Mouse (Mus musculus): ENCODE measurements around the gene Thsd4. TPM values are rescaled to one million over a fixed set of nuclear protein-coding genes. Genes with fewer than 3 reads are reported as not detected.

Thsd4 gene
- polyA plus RNA-seq, 1 experiment from 2014 or later: 5.6 TPM

GRCm38 (mm10) chr9:60115711-60116247, 406.1 kb downstream of the Thsd4 start:
- H3K4me3 ChIP-seq (replicated peaks; ENCODE audit: low read depth, low read length): no peak overlapping the region
- DNase-seq (no peak), ATAC-seq (ENCODE audit: low FRiP score, low TSS enrichment) (no peak)
- no peaks in the 10 kb centered on the region for H3K9me3 ChIP-seq (ENCODE audit: control insufficient read depth, low read length)
- no peak overlapping the region for H3K27ac ChIP-seq (replicated peaks; ENCODE audit: low read depth, low read length)
- H3K27me3 ChIP-seq (ENCODE audit: control insufficient read depth, insufficient read depth, low read length): no peaks in the 10 kb centered on the region
- H3K36me3 ChIP-seq (ENCODE audit: control insufficient read depth, insufficient read depth, low read length): no peaks in the 10 kb centered on the region
- H3K9ac ChIP-seq (replicated peaks; ENCODE audit: low read length): no peak overlapping the region
- no peaks in the 10 kb centered on the region for H3K4me1 ChIP-seq (ENCODE audit: control insufficient read depth, insufficient read depth, low read length)
- H3K4me2 ChIP-seq (ENCODE audit: low read length): no peak overlapping the region
- 71% methylated on average over 6 of the region's 6 CpGs for WGBS

DNA sequence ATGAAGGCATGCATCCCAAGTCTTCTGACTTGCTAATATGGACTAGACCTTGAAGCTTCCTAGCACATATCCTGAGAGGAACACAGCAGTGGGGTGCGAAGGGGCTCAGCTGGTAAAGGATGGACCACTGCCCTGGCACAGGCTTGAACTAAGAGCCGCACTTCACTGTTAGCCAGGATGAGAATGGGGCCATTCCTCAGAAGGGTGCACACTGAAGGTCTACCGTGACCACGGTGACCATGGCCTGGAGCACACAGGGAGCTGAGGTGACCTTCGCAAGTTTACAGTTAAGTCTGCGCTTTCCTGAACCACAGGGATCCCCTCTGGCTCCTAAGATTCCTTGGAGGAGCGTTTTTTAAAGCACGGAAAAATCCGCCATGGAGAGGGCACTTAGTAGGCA, 406.5 kb downstream of the Thsd4 start:
- WGBS: 94% methylated on average over 9 of the region's 9 CpGs

DNA sequence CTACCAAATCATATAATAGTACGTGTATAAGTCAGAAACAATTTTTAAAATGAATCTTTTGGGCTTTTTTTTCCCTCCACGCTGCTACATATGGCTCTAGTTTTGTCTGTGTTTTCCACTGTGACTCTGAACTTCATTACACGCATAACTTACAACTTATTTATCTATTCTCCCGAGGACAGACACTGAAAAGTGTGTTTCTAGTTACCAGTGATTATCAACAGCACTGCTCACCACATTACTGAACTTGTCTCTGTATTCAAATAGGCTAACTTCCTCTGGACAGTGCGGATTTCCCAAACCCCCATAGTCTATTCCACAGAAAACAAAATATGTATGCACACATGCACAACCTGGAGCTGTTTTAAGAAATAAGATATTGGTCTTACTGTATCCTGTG, 411.6 kb downstream of the Thsd4 start:
- Histone ChIP-seq H3K27me3 (ENCODE audit: control insufficient read depth, insufficient read depth, low read length) (no peaks in the 10 kb centered on the region), H3K4me3 (replicated peaks; ENCODE audit: low read depth, low read length) (no peak overlapping the region), H3K4me2 (ENCODE audit: low read length) (no peak overlapping the region), H3K4me1 (ENCODE audit: control insufficient read depth, insufficient read depth, low read length) (no peaks in the 10 kb centered on the region), H3K9me3 (ENCODE audit: control insufficient read depth, low read length) (no peaks in the 10 kb centered on the region), H3K9ac (replicated peaks; ENCODE audit: low read length) (no peak overlapping the region), H3K36me3 (ENCODE audit: control insufficient read depth, insufficient read depth, low read length) (no peaks in the 10 kb centered on the region), H3K27ac (replicated peaks; ENCODE audit: low read depth, low read length) (no peak overlapping the region)
- 88% methylated on average over 5 of the region's 5 CpGs for WGBS
- DNase-seq: no peak
- ATAC-seq (ENCODE audit: low FRiP score, low TSS enrichment): no peak

More for the DNA sequence above, 406.5 kb downstream of the Thsd4 start:
- Histone ChIP-seq H3K9me3 (ENCODE audit: control insufficient read depth, low read length) (no peaks in the 10 kb centered on the region), H3K4me1 (ENCODE audit: control insufficient read depth, insufficient read depth, low read length) (no peaks in the 10 kb centered on the region), H3K4me3 (replicated peaks; ENCODE audit: low read depth, low read length) (no peak overlapping the region), H3K36me3 (ENCODE audit: control insufficient read depth, insufficient read depth, low read length) (no peaks in the 10 kb centered on the region), H3K4me2 (ENCODE audit: low read length) (no peak overlapping the region), H3K9ac (replicated peaks; ENCODE audit: low read length) (no peak overlapping the region), H3K27me3 (ENCODE audit: control insufficient read depth, insufficient read depth, low read length) (no peaks in the 10 kb centered on the region), H3K27ac (replicated peaks; ENCODE audit: low read depth, low read length) (no peak overlapping the region)
- ATAC-seq (ENCODE audit: low FRiP score, low TSS enrichment): no peak
- no peak for DNase-seq

DNA sequence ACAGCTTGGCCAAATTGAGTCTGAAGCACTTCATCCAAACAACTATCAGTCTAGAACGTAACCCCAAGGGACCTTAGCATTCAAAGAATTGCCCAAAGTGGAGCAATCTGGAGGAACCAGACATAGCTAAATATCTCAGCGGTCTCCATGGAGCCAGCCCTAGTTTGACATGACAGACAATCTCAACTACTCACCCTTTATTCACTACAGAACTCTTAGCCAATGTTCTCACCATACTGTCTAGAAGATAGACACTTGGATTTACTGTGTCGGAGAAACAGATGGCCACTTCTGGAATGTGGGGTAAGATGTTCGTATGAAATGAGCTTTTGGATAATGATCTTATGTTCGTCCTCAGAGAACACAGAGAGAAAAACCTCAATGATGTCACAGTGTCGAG, 415.2 kb downstream of the Thsd4 start:
- 92% methylated on average over 6 of the region's 6 CpGs for WGBS
- H3K4me3 ChIP-seq (replicated peaks; ENCODE audit: low read depth, low read length): no peak overlapping the region

DNA sequence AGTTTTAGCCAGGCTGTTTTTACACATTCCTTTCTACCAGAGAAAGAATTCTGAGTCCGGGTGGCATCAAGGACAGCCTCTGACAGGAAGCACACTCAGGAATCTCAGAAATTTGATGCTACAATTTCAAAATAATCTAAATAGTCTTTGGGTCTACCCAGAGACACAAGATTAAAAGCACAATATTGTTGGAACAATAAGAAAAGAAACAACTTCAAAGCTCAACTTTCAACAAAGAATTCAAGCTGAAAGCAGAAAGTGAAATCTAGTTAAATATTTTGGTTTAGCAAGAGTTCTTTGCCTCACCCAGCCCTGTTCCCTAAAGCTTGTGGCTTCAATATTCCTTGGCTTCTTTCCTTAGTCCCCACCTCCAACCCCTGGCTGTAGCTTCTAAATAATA, 415.7 kb downstream of the Thsd4 start:
- Histone ChIP-seq H3K4me1 (ENCODE audit: control insufficient read depth, insufficient read depth, low read length) (no peaks in the 10 kb centered on the region), H3K36me3 (ENCODE audit: control insufficient read depth, insufficient read depth, low read length) (no peaks in the 10 kb centered on the region), H3K4me3 (replicated peaks; ENCODE audit: low read depth, low read length) (no peak overlapping the region), H3K27ac (replicated peaks; ENCODE audit: low read depth, low read length) (no peak overlapping the region), H3K9ac (replicated peaks; ENCODE audit: low read length) (no peak overlapping the region), H3K9me3 (ENCODE audit: control insufficient read depth, low read length) (no peaks in the 10 kb centered on the region), H3K4me2 (ENCODE audit: low read length) (no peak overlapping the region), H3K27me3 (ENCODE audit: control insufficient read depth, insufficient read depth, low read length) (no peaks in the 10 kb centered on the region)
- ATAC-seq (ENCODE audit: low FRiP score, low TSS enrichment) (no peak), DNase-seq (no peak)
- WGBS: 82% methylated on average over 1 of the region's 1 CpGs

More for the DNA sequence above, 415.2 kb downstream of the Thsd4 start:
- no peaks in the 10 kb centered on the region for H3K36me3 ChIP-seq (ENCODE audit: control insufficient read depth, insufficient read depth, low read length)
- no peak overlapping the region for H3K4me2 ChIP-seq (ENCODE audit: low read length)
- H3K4me1 ChIP-seq (ENCODE audit: control insufficient read depth, insufficient read depth, low read length): no peaks in the 10 kb centered on the region
- no peaks in the 10 kb centered on the region for H3K27me3 ChIP-seq (ENCODE audit: control insufficient read depth, insufficient read depth, low read length)
- H3K9ac ChIP-seq (replicated peaks; ENCODE audit: low read length): no peak overlapping the region
- no peaks in the 10 kb centered on the region for H3K9me3 ChIP-seq (ENCODE audit: control insufficient read depth, low read length)
- no peak overlapping the region for H3K27ac ChIP-seq (replicated peaks; ENCODE audit: low read depth, low read length)
- DNase-seq (no peak), ATAC-seq (ENCODE audit: low FRiP score, low TSS enrichment) (no peak)

DNA sequence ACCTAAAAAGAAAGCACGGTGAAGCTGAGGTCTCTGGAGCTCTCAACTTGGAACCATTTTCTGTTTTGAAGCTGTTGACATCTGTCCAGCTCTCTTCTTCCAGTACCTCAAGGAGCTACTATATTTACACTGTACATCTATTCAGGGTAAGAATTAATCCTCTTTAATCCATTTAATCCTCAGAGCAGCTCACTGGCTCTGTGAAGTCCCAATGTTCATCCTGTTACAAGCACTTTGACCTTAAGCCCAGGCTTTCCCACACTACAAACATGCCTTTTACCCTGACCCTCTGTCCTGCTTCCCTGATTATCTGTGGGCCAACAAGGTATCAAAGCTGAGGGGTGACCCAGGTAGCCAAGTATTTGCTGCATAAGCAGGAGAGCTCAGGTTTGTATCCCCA, 427.6 kb downstream of the Thsd4 start:
- Histone ChIP-seq H3K27me3 (ENCODE audit: control insufficient read depth, insufficient read depth, low read length) (no peaks in the 10 kb centered on the region), H3K4me2 (ENCODE audit: low read length) (no peak overlapping the region), H3K9me3 (ENCODE audit: control insufficient read depth, low read length) (no peaks in the 10 kb centered on the region), H3K27ac (replicated peaks; ENCODE audit: low read depth, low read length) (no peak overlapping the region), H3K36me3 (ENCODE audit: control insufficient read depth, insufficient read depth, low read length) (no peaks in the 10 kb centered on the region), H3K4me3 (replicated peaks; ENCODE audit: low read depth, low read length) (no peak overlapping the region), H3K4me1 (ENCODE audit: control insufficient read depth, insufficient read depth, low read length) (no peaks in the 10 kb centered on the region), H3K9ac (replicated peaks; ENCODE audit: low read length) (no peak overlapping the region)
- WGBS: 33% methylated on average over 1 of the region's 1 CpGs
- ATAC-seq (ENCODE audit: low FRiP score, low TSS enrichment) (no peak), DNase-seq (no peak)

DNA sequence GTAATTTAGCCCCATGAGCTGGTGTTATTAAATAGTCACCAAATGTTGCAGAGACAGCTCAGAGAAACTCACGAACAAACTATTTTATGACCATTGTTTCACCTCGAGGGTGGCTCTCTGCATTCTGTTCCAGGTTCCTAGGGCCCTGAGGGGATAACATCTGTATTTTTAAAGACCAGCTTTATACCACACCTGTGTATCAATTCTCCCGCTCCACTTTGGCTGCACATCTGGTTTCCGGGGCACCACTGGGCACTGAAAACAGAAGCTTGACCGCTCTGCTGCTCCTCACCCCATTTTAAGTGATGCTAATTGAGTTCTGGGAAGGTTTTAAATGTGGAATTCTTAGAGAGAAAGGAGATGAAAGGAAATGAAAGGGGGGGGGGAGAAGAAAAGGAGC, 429.4 kb downstream of the Thsd4 start:
- ATAC-seq (ENCODE audit: low FRiP score, low TSS enrichment): no peak
- WGBS: 50% methylated on average over 5 of the region's 5 CpGs

GRCm38 (mm10) chr9:60089441-60089840, 432.4 kb downstream of the Thsd4 start:
- Histone ChIP-seq H3K9ac (replicated peaks; ENCODE audit: low read length) (no peak overlapping the region), H3K36me3 (ENCODE audit: control insufficient read depth, insufficient read depth, low read length) (no peaks in the 10 kb centered on the region), H3K4me3 (replicated peaks; ENCODE audit: low read depth, low read length) (no peak overlapping the region), H3K4me2 (ENCODE audit: low read length) (no peak overlapping the region), H3K4me1 (ENCODE audit: control insufficient read depth, insufficient read depth, low read length) (no peaks in the 10 kb centered on the region), H3K27me3 (ENCODE audit: control insufficient read depth, insufficient read depth, low read length) (no peaks in the 10 kb centered on the region), H3K9me3 (ENCODE audit: control insufficient read depth, low read length) (no peaks in the 10 kb centered on the region), H3K27ac (replicated peaks; ENCODE audit: low read depth, low read length) (no peak overlapping the region)
- no peak for DNase-seq
- 91% methylated on average over 4 of the region's 4 CpGs for WGBS
- ATAC-seq (ENCODE audit: low FRiP score, low TSS enrichment): no peak

More for the DNA sequence above, 429.4 kb downstream of the Thsd4 start:
- H3K27me3 ChIP-seq (ENCODE audit: control insufficient read depth, insufficient read depth, low read length): no peaks in the 10 kb centered on the region
- no peak overlapping the region for H3K27ac ChIP-seq (replicated peaks; ENCODE audit: low read depth, low read length)
- no peak overlapping the region for H3K9ac ChIP-seq (replicated peaks; ENCODE audit: low read length)
- no peaks in the 10 kb centered on the region for H3K36me3 ChIP-seq (ENCODE audit: control insufficient read depth, insufficient read depth, low read length)
- no peak overlapping the region for H3K4me2 ChIP-seq (ENCODE audit: low read length)
- H3K4me1 ChIP-seq (ENCODE audit: control insufficient read depth, insufficient read depth, low read length): no peaks in the 10 kb centered on the region
- no peak overlapping the region for H3K4me3 ChIP-seq (replicated peaks; ENCODE audit: low read depth, low read length)
- H3K9me3 ChIP-seq (ENCODE audit: control insufficient read depth, low read length): no peaks in the 10 kb centered on the region
- no peak for DNase-seq

DNA sequence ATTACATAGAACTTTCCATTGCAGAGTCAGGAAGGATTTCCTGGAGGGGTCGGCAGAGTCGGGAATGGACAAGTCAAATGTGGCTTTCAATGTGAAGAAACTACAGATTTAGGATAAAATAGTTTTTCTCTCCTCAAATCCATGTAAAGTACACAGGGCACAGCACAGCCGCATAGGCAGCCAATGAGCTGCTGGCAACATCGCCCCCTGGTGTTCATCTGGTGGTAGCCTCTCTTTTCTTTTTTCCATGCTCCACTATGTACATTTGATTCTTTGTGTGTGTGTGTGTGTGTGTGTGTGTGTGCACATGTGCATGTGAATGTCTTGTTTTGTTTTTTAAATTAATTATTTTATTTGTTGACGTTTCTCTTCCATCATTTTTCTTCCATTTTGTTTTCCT, 433.7 kb downstream of the Thsd4 start:
- Histone ChIP-seq H3K4me2 (ENCODE audit: low read length) (no peak overlapping the region), H3K4me1 (ENCODE audit: control insufficient read depth, insufficient read depth, low read length) (no peaks in the 10 kb centered on the region), H3K4me3 (replicated peaks; ENCODE audit: low read depth, low read length) (no peak overlapping the region), H3K9ac (replicated peaks; ENCODE audit: low read length) (no peak overlapping the region), H3K27ac (replicated peaks; ENCODE audit: low read depth, low read length) (no peak overlapping the region), H3K36me3 (ENCODE audit: control insufficient read depth, insufficient read depth, low read length) (no peaks in the 10 kb centered on the region), H3K9me3 (ENCODE audit: control insufficient read depth, low read length) (no peaks in the 10 kb centered on the region), H3K27me3 (ENCODE audit: control insufficient read depth, insufficient read depth, low read length) (no peaks in the 10 kb centered on the region)
- DNase-seq (peak; percentile 16), ATAC-seq (ENCODE audit: low FRiP score, low TSS enrichment) (no peak)
- WGBS: 55% methylated on average over 5 of the region's 5 CpGs

Measured in midbrain, embryonic 14.5 days (tissue).